Mouse (Mus musculus) embryonic stem cell, embryonic (primary cell): ENCODE measurements at regions not wholly inside any gene's neighbourhood (a gene's known extent, or its start where the extent isn't known, plus 50 kb on each side); places are given as distances from the start of the nearest gene placed in this dataset.

Experiments used
- CTCF ChIA-PET, 4 experiments: fragments of 300-600 bp in 2 of 4; fragments of 350-600 bp in 2 of 4; sonication (Branson Sonifier 250); formaldehyde crosslinking; loops; one replicate each; lab custom pipeline; 2022; ENCODE audit warnings: inconsistent platforms in 2 of 4; lab: Charles Lee
- POLR2A ChIA-PET, 4 experiments: fragments of 300-600 bp in 2 of 4; fragments of 350-600 bp in 2 of 4; sonication (Branson Sonifier 250); formaldehyde crosslinking; loops; one replicate each; lab custom pipeline; 2022; ENCODE audit warnings: antibody characterized with exemption in 4 of 4, inconsistent platforms in 1 of 4; lab: Charles Lee

DNA sequence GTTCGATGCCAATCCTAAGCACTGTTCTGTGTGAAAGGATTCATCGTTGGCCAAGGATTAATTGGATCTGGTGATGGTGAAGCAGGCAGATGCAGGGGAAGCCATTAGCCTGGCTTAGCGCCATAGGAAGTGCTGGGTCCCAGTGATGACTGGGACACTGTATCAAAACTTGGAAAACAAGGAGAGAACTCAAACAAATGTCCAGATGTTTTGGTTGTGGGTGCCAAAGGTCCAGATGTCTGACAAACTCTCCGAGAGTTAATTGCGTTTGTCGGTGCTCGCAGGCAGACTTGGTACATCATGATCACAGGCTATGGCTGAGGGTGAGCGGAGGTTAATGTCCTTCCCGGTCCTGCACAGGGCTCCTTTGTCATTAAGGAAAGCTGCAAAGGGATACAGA lies 283.4 kb downstream of the Hlx start:
- CTCF ChIA-PET = interaction anchor here in 3 of 4 experiments (0.6 to 1.2 kb wide), 5 partner anchors 8 to 352 kb away, joined by 3 to 5 read pairs (median 3); partner anchors contain the start of gene Hlx (in 1 of the 3)
- POLR2A ChIA-PET = no interaction called here

DNA sequence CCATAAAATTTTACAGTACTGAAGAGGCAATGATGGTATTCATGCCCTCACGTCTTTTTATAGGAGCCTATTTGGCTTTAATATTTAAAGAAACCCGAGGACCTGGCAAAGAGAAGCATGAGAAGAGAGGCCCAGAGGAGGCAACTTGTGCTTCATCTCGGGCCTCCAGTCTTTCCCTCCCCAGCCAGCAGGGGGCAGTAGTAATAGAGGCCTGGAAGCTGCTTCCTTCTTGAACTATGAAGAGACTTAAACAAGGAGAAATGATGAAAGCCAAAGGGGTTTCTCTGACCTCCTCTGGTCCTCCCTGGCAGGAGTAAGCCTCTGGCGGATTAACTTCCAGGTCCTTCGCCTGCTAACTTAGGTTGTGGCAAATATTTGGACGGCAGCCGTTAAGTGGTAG lies 284.5 kb downstream of the Hlx start:
- ChIA-PET CTCF (interaction anchor here (0.5 to 1.5 kb wide), 9 partner anchors 285 to 1145 kb away, joined by 3 to 13 read pairs (median 3); partner anchors contain the start of gene Hlx (in 1 of the 4)), POLR2A (interaction anchor here in 2 of 4 experiments (0.6 to 1.2 kb wide), 3 partner anchors 33 to 215 kb away, joined by 3 read pairs; no protein-coding TSS in a partner anchor)

DNA sequence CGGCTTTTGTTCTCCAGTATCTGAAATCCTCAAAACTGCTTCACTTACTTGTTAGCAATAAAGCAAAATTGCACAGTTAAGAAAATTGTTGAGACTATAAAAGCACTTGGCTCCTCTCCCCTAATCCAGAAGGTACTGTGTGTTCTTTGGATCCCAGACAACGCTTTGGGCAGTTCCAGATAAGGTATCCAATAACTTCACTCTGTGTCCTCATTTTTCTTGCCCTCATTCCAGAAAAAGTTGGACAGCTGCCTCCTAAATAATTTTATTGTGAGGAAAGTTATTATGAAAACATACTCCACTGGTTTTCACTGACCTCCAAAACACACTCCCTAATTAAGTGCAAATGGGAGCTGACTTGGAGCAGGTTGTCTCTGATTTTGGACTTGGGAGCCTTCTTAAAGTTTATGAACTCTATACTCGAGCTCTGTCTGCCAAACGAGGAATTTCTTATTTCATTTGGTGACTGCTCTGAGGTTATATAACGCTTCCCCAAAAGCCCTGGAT lies 285.2 kb downstream of the Hlx start:
- ChIA-PET CTCF (interaction anchor here in 3 of 4 experiments (0.5 to 1.5 kb wide), 4 partner anchors 291 to 1146 kb away, joined by 3 to 5 read pairs (median 4); no protein-coding TSS in a partner anchor), POLR2A (interaction anchor here in 1 of 4 experiments (0.6 to 1.2 kb wide), 2 partner anchors 35 to 216 kb away, joined by 3 read pairs; no protein-coding TSS in a partner anchor)

DNA sequence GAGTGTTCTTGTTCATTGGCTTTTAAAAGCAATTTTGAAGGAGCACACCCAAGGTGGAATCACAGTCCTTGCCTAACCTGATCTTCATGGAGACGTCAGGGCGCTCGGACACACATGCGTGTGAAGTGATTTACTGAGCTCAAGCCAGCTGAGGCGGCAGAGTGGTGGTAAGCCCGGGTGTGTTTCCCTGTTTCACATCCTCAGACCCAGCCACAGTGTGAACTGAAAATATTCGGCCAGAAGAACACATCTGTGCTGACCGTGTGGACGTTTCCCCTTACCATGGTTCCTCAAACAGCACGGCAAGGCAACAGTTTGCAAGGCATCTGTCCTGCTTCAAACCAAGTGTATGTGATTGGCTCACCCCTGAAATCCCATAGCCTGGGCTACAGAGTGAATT lies 288.2 kb downstream of the Hlx start:
- ChIA-PET CTCF (no interaction called here), POLR2A (no interaction called here)

DNA sequence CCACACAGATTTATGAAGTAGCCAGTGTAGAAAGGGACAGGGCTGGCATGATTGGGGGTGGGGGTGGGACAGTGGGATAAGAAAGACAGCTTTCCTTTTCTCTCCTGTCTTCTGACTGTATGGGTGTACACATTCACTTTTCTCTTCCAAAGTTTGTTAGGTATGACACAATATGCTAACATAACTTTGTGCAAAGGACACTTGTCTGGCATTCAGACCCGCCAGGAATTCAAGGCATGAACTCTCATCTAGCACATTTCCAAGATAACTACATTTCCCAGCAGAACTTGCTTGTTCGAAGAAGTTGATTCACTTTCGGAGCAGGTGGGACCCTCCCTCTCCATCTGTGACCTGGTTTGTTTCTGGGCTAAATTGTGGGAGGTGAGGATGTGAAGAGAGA lies 289.7 kb downstream of the Hlx start:
- POLR2A ChIA-PET = interaction anchor here in 1 of 4 experiments (0.5 kb wide), 1 partner anchor 8 kb away, joined by 3 read pairs; no protein-coding TSS in a partner anchor
- CTCF ChIA-PET = interaction anchor here in 2 of 4 experiments (0.5 to 0.6 kb wide), 2 partner anchors 105 to 298 kb away, joined by 5 to 7 read pairs; no protein-coding TSS in a partner anchor

DNA sequence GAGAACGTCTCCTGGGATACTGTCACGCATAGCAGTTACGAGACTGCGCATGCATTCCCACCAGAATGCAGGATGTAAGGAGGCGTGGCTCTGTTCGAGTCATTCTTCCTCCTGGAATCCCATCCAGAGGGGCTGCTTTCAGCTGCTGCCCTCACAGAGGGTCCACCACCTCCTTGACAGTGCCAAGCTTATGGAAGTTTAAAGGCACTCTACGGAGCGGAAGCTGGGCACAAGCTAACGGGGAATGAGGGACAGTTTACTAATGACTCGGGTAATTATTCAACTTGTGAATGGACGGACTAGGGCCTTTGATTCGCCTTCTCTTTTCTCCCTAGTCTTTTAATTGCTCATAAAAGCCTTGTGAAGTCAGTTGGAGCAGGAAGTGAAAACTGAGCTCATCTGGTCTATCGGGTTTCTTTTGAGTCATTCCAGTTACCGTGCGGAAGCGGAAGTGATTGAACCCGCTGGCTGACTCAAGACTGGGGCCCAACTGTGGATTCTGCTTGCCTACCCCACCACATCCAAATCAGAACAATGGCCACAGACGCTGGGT lies 291.3 kb downstream of the Hlx start:
- ChIA-PET POLR2A (interaction anchor here in 2 of 4 experiments (0.6 to 0.8 kb wide), 2 partner anchors 13 kb away, joined by 3 to 7 read pairs; no protein-coding TSS in a partner anchor), CTCF (interaction anchor here in 2 of 4 experiments (0.6 to 0.9 kb wide), 2 partner anchors 9 to 13 kb away, joined by 3 read pairs; no protein-coding TSS in a partner anchor)

DNA sequence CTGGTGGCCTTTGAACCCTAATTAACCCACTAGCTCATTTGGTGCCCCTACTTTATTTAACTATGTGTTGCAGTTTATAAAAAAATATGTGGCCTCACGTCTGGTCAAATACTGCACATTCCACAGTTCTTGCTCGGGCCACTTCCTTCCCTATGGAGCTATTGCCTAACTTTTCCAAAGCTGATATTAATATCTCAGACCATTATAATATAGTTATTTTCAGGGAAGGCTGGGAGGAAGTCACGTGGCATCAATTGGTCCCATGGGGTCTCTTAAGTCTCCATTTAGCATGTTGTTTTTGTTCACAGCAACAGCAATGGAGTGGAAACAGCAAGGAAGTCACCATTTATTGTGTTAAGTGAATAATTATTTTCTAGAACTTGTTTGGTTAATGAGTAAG lies 292.9 kb downstream of the Hlx start:
- ChIA-PET CTCF (interaction anchor here in 1 of 4 experiments (1.0 kb wide), 1 partner anchor 12 kb away, joined by 3 read pairs; no protein-coding TSS in a partner anchor), POLR2A (no interaction called here)

DNA sequence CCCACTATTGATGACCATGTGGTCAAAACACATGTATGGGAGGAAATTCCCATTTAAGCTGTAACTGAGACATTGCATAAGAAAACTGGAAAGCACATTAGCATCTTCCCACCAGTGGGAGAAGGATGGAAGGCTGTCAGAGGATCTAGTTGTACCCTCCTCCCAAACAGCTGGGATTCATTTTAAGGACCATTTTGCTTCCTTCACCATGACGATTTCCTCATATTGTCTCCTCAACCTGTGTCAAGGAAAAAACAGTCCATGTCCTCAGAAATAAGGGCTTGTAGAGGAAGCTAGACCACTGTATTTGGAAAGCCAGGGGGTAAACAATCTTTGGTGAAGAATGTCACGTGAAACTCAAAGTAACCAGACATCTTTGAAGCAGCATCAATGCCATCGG lies 296.0 kb downstream of the Hlx start:
- CTCF ChIA-PET = no interaction called here
- POLR2A ChIA-PET = no interaction called here

DNA sequence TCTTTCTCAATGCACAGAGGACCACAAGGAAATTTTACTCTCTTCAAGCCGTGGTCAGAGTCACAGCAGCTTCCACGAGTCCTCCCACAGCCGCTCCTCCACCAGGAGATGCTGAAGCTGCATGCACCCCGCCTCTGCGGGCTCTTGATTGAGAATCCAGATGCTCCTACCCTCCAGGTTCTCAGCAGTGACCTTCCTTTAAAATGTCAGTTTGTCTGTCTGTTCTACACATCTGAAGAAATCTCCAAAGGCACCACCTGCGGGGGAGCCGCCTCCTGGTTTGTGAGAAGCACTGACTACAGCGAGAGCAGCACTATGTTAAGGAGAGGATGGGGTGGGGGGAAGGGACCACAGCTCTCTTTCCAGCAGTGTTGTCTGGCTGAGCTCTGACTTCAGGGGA lies 303.8 kb downstream of the Hlx start:
- CTCF ChIA-PET = no interaction called here
- POLR2A ChIA-PET = no interaction called here

DNA sequence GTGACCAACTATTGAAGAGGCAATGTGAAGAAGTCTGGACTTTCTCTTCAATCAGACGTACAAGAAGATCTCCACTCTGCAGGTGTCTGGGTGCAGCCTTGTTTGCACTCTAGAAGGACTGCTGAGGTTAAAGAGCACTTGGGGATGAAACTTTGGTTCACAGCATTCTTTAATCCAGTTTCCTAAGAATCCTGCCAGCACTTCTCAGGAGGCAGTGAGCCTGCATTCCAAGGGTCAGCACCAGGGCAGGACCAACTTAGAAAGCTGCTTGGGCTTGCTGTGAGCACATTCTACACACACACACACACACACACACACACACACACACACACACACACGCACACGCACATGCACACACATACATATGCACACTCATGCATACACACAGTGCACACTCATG lies 304.4 kb downstream of the Hlx start:
- ChIA-PET CTCF (interaction anchor here in 1 of 4 experiments (1.2 kb wide), 1 partner anchor 349 kb away, joined by 3 read pairs; no protein-coding TSS in a partner anchor), POLR2A (no interaction called here)

DNA sequence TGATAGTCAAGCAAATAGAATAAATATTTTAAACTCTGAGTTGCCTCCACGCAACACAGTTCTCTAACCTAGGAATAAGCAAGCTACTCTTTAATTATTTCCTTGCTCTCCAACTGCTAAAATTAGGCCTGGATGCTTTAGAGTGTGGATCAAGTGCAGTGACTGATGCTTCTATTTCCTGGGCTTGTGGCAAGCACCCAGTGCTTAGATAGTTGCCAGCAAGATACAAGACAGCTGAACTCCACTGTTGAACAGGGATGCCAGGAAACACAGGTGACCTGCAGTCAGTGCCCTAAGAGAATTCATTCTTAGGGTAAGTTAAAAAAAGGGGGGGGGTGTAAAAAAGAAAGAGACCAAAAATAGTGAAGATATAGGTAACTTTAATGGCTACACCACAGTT lies 306.7 kb downstream of the Hlx start:
- POLR2A ChIA-PET = no interaction called here
- CTCF ChIA-PET = interaction anchor here in 1 of 4 experiments (0.7 kb wide), 1 partner anchor 376 kb away, joined by 3 read pairs; no protein-coding TSS in a partner anchor

DNA sequence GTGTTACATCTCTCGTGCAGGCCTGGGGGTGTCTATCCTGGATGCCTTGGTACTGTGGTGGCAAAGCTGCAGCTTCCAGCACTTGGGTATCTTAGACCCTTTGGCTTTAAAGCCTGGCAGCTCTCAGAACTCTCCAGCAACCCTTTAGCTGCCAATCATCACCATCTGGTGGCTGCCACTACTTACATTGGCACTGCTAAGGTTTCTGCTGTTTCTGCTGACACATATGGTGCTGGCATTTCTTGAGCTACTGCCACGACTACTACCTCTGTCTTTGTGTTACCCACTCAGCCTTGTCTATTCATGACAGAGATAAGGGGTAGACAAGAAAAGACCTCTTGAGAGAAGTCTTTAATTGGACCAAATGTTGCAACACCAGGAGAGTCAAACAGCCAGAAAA lies 308.4 kb downstream of the Hlx start:
- CTCF ChIA-PET = no interaction called here
- POLR2A ChIA-PET = no interaction called here

DNA sequence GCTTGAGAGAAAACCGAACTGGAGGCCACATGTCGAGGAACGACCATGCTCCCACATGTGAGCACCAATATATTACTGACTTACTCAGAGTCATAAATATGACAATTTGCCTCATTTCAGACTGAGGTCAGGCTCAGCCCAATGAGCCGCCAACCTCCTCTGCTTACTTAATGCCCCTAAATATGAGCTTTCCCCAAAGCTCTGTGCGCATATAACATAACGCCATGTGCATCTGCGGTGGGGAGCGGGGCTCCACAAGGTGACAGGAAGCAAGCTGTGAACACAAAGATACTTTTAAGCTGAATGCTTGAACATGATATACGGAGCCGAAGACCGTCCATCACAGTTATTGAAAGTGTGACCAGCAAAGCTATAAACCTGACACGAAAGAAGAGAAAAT lies 319.8 kb downstream of the Hlx start:
- ChIA-PET POLR2A (interaction anchor here in 1 of 4 experiments (0.6 kb wide), 2 partner anchors 10 to 35 kb away, joined by 3 to 5 read pairs; no protein-coding TSS in a partner anchor), CTCF (no interaction called here)

DNA sequence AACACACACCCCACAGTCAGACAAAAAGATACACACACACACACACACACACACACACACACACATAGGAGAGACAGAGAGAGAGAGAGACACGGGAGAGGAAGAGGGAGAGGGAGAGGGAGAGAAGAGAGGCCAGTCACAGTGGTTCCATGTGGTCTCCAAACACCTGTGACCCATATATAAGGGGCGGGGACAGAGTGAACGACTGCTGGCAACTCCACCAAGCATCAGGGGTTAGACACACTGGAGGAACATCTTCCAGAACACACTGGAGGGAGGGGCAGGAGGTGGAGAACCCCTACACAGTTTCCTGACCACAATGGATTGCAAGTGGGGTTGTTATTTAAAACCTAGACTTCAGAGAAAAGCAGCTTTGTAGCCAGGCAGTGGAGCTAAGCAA lies 321.4 kb downstream of the Hlx start:
- ChIA-PET CTCF (no interaction called here), POLR2A (no interaction called here)

DNA sequence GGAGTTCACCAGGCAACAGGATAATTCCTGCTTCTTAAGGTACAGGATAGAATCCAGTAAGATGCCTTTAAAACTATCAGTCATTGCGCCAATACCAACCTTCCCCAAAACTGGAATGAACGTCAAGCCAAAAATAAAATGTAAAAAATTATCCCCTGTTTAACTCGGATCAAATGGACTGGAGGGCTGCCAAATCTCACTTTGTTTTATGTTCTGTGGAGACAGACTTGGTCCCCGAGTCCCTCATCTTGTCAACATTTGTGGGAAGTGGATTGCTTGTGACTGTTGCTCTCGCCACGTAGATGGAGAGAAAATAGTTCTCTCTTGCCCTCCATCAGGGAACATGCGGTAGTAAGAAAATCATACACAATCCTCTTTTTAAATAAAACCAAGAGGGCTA lies 322.4 kb downstream of the Hlx start:
- CTCF ChIA-PET = no interaction called here

DNA sequence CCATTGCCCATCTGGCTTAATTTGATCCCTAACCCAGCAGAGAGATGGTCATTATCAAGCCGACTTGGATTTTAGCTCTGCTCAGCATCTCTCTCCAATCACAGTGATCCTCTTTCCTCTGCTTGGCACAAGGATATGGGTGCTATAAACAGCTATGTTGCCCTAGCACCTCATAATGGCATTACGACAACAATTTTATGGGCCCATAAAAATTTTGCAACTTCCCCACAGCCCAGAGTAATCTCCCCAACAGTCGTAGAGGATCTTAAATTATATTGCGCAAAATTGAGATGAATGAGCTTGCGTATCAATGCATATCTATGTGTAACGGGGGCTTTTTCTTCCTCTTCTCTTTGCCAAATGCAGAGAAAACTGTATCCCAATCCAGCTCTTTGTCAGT lies 329.4 kb downstream of the Hlx start:
- POLR2A ChIA-PET = no interaction called here
- CTCF ChIA-PET = no interaction called here

More for the DNA sequence above, 322.4 kb downstream of the Hlx start:
- POLR2A ChIA-PET = no interaction called here

DNA sequence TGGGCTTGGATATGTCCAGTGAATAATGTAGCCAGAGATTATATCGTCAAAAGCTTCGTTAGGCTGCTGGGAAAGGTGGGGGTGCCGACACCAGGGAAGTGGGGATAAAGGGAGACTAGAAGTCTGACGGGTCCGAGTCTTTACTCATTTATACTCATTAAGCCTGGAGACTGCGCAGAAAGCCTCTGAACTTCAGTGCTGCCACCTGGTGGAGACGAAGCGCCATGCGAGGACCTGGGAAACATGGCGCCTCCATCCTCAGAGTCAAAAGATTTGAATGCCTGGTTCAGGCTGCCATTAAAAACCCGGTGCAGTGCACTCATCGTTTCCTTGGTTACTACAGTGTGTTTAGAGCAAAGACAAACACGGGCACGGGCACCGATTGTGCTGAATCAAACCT lies 337.2 kb downstream of the Hlx start:
- ChIA-PET POLR2A (no interaction called here), CTCF (interaction anchor here in 2 of 4 experiments (1.0 to 1.7 kb wide), 3 partner anchors 11 to 343 kb away, joined by 3 to 11 read pairs (median 4); no protein-coding TSS in a partner anchor)

DNA sequence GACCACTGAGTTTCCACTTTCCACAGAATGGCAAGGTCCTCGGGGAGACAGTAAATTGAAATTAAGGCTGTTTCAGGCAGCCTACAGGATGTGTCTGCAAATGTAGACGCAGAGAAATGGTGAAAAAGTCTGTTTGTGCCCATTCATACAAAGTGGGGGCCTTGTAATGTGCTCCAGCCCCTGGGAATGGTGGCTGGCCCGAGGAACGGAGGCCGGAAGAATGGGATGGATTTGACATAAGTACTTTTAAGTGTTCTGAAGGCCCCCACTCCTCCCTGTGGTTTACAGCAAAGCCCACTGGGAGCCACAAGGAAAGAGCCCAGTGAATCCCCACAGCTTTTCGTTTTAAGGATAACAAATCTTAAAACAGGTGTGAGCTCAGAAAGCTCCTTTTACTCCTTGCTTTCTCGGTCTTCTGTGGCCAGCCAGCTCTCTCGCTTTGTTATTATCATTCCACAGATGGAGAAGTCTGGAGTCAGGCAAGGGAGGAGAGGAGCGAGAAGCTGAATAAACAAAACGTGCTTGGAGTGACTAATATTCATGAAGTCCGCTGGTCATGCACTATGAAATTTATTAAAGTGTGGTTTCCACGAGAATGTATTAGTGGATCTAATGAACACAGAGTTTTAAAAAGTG lies 337.7 kb downstream of the Hlx start:
- POLR2A ChIA-PET = interaction anchor here in 1 of 4 experiments (0.6 kb wide), 1 partner anchor 140 kb away, joined by 3 read pairs; no protein-coding TSS in a partner anchor

DNA sequence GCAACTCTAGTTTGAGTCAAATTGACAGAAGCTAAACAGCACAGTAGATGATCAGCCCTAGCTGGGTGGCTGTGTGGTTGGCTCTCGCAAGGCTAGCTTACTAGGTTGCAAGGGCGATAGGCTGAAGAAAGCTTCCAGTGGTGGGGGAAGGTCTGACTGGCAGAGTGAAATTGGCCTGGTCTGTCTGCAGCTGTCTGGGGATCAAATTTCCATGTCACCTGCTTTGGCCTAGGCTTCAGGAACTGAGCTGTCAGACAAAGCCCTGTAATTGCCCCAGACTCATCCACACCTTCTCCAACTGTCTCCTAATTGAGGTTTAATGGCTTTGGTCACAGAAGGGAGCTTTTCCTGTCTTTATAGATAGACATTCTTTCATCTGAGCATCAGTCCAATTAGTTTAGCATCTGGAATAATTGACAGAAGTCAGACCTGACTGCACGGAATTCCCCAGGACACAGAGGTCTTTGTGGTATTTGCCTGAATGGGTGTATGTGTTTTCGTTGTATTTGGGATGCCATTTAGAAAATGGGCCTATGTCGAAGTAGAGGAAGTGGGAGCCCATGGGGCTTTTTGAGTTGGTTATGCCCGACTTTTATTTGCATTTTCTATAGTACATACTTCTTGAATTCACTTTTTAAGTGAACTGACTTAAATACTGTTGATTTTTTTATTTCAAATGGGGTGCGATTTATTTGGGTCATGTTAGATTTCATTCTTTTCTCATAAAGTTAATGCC lies 348.2 kb downstream of the Hlx start:
- POLR2A ChIA-PET = no interaction called here
- CTCF ChIA-PET = interaction anchor here in 1 of 4 experiments (1.3 kb wide), 1 partner anchor 10 kb away, joined by 3 read pairs; no protein-coding TSS in a partner anchor

More for the DNA sequence above, 337.7 kb downstream of the Hlx start:
- CTCF ChIA-PET = interaction anchor here in 2 of 4 experiments (0.6 to 1.7 kb wide), 4 partner anchors 11 to 450 kb away, joined by 3 to 11 read pairs (median 4); no protein-coding TSS in a partner anchor
